Mouse (Mus musculus) embryonic facial prominence, embryonic 14.5 days (tissue): ENCODE results near the gene Grk2. TPM values are rescaled to one million over a fixed set of nuclear protein-coding genes. Genes with fewer than 3 reads are reported as not detected.

Source experiments
- ATAC-seq: fragments of 200-750 bp; cut with Nextera tagmentation; 2 replicates; pipeline ENCODE4 v1.8.0; 2017; ENCODE audit warnings: low read depth, moderate number of reproducible peaks, moderate TSS enrichment
- DNase-seq: peaks from one replicate; pipeline ENCODE4 v3.0.0-alpha.2; 2015; ENCODE audit warnings: low spot score
- H3K27ac ChIP-seq: fragments of 300-500 bp; sonication (generic); replicated peaks from 2 replicates; pipeline ENCODE4 v1.5.1; 2014; ENCODE audit warnings: low read depth, mild to moderate bottlenecking, low read length, moderate library complexity
- H3K27me3 ChIP-seq: fragments of 300-500 bp; sonication (generic); replicated peaks from 2 replicates; pipeline ENCODE4 v1.6.1; 2014; ENCODE audit warnings: low read length; ENCODE audit not compliant: control insufficient read depth, insufficient read depth
- H3K36me3 ChIP-seq: fragments of 300-500 bp; sonication (generic); 2 replicates; pipeline ENCODE4 v1.6.1; 2014; ENCODE audit warnings: low read length, mixed read lengths; ENCODE audit not compliant: control insufficient read depth, insufficient read depth
- H3K4me1 ChIP-seq: fragments of 300-500 bp; sonication (generic); 2 replicates; pipeline ENCODE4 v1.6.1; 2014; ENCODE audit warnings: antibody characterized with exemption, low read length; ENCODE audit not compliant: control insufficient read depth, insufficient read depth
- H3K4me2 ChIP-seq: fragments of 300-500 bp; sonication (generic); 2 replicates; pipeline ENCODE4 v1.6.1; 2014; ENCODE audit warnings: low read depth, mild to moderate bottlenecking, low read length, moderate library complexity, mixed read lengths
- H3K4me3 ChIP-seq: fragments of 300-500 bp; sonication (generic); 2 replicates; pipeline ENCODE4 v1.5.1; 2014; ENCODE audit warnings: low read depth, mild to moderate bottlenecking, low read length
- H3K9ac ChIP-seq: fragments of 300-500 bp; sonication (generic); 2 replicates; pipeline ENCODE4 v1.6.1; 2014; ENCODE audit warnings: low read depth, mild to moderate bottlenecking, low read length, moderate library complexity, mixed read lengths
- H3K9me3 ChIP-seq: fragments of 300-500 bp; sonication (generic); 2 replicates; pipeline ENCODE4 v1.6.1; 2016; ENCODE audit warnings: low read length; ENCODE audit not compliant: control insufficient read depth
- WGBS: fragments of 180-500 bp; shearing (Covaris S2); extraction: QIAGEN DNeasy Blood & Tissue Kit; methylation state at CpG from one replicate; pipeline ENCODE4 v1.1.7; 2014; 5-methylcytosine and 5-hydroxymethylcytosine counted together
- polyA plus RNA-seq: library from polyadenylated mRNA; unstranded; fragments of >200 nt; fragmentation: Nextera tagmentation; extraction: Ambion mirVana; gene quantifications from 2 replicates; pipeline ENCODE4 v1.2.1, GENCODE M21; 2014

The Grk2 gene
- polyA plus RNA-seq, 1 experiment from 2014 or later, result 18.9 TPM

DNA sequence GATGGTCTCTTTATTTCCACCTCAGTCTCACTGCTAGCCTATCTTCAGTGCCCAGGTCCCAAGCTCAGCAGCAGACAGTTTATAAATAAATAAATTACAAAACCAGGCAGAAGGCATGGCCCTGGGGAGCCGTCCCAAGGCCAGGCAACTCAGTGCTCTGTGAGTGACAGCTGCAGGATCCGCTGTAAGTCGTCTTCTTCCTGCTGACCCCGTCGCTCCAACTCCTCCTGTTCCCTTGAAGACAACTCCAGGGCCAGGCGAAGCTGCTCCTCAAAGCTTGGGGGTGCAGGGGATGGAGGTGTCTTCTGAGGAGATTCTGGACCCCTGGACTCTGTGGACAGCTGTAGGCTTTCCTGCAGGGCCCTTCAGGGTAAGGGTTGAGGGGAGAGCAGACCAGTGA is 35.8 kb downstream of the Grk2 start:
- no peak overlapping the region for H3K4me3 ChIP-seq
- 59% methylated on average over 6 of the region's 6 CpGs for WGBS
- peaks cover 6% of the 10 kb centered on the region; the same call in 1 of the 2 replicates for H3K36me3 ChIP-seq
- no peak overlapping the region for H3K27ac ChIP-seq
- no peak overlapping the region for H3K4me2 ChIP-seq
- DNase-seq (no peak), ATAC-seq (no peak)
- H3K9me3 ChIP-seq, result no peaks in the 10 kb centered on the region
- H3K4me1 ChIP-seq, result 0 out of 2 replicates have a peak, but pooled peaks cover 3% of the 10 kb centered on the region
- H3K9ac ChIP-seq, result no peak overlapping the region
- H3K27me3 ChIP-seq, result no peaks in the 10 kb centered on the region

DNA sequence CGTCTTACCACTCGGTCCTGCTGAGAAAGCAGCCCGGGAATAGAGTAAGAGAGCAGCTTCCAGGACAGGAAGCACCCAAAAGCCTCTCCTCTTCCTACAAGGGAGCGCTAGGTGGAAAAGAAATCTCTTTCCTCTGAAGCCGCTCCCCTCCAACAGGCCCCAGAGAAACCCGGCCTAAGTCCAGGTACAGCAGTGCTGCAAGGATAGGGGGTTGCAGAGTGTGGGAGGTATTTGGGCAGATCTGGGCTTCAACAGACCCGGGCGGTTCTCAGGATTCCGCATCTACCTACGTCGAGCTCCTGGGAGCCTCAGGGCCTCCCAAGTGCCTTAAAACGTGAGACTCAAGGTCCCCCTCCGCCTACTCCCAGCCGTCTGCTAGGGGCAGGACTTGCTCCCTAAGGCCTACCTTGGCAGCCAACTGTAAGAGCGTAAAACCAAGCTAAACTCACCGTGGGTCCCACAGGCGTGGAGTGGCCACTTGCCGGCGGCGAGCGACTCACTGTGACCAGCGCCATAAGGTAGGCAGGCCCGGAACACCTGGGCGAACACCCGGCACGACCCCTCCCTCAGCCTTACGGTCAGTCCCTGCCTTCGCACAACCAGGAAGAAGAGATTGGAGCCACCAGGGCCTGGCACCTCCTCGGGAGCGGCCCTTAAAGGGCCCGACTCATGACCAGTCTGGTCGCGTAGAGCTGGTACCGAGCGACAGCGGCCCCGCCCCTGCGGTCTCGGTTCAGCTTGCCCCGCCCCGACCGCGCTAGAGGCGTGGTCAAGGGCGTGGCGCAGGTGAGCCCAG is 37.3 kb downstream of the Grk2 start, which contains the start of gene Ssh3:
Gene Ssh3 (minus strand): TSS at position 615 of the 796 bp plus-strand sequence.
- H3K9me3 ChIP-seq, result no peaks in the 10 kb centered on the region
- H3K27me3 ChIP-seq, result no peaks in the 10 kb centered on the region
- H3K9ac ChIP-seq, result peak within 1 kb of the TSS; percentile 67
- WGBS, result 5% methylated on average over 33 of the region's 46 CpGs
- 0 out of 2 replicates have a peak, but pooled peaks cover 3% of the 10 kb centered on the region for H3K4me1 ChIP-seq
- DNase-seq (peak; percentile 78), ATAC-seq (peak; percentile 92)
- peak within 1 kb of the TSS; percentile 68 for H3K4me2 ChIP-seq
- H3K4me3 ChIP-seq, result peak within 1 kb of the TSS; percentile 52
- H3K36me3 ChIP-seq, result peaks cover 6% of the 10 kb centered on the region; the same call in 1 of the 2 replicates
- H3K27ac ChIP-seq, result no peak within 1 kb of the TSS

- 74% methylated on average over 4 of the region's 4 CpGs for WGBS
- DNase-seq (no peak), ATAC-seq (no peak)
- H3K9me3 ChIP-seq, result no peaks in the 10 kb centered on the region
- 0 out of 2 replicates have a peak, but pooled peaks cover 3% of the 10 kb centered on the region for H3K4me1 ChIP-seq
- no peaks in the 10 kb centered on the region for H3K27me3 ChIP-seq
- peaks cover 2% of the 10 kb centered on the region; the same call in 1 of the 2 replicates for H3K36me3 ChIP-seq
- H3K27ac ChIP-seq, result no peak overlapping the region
- no peak overlapping the region for H3K9ac ChIP-seq
- no peak overlapping the region for H3K4me2 ChIP-seq
- H3K4me3 ChIP-seq, result no peak overlapping the region
Measured at GRCm38 (mm10) chr19:4265956-4266355, 40.1 kb downstream of the Grk2 start.

GRCm38 (mm10) chr19:4264171-4264780 is 41.7 kb downstream of the Grk2 start:
- 95% methylated on average over 6 of the region's 6 CpGs for WGBS
- H3K27me3 ChIP-seq, result no peaks in the 10 kb centered on the region

DNA sequence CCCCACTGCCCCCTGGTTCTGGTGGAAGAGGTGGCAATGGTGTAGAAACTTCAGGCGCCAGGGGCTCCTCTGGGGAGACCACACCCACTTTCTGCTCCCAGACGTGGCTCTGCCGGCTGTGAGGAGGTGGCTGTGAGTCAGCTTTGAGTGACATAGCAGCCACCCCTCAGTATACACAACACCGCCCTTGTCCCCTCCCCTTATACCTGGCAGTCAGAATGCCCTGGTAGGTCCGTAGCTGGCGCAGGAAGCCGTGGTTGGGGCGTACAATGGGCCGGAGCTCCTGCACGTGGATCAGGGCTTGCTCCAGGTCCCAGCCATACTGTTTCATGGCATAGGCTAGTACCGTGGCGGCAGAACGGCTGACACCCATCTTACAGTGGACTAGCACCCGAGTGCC is 42.3 kb downstream of the Grk2 start:
- Histone ChIP-seq H3K9ac (no peak overlapping the region), H3K4me1 (0 out of 2 replicates have a peak, but pooled peaks cover 3% of the 10 kb centered on the region), H3K9me3 (no peaks in the 10 kb centered on the region), H3K36me3 (no peaks in the 10 kb centered on the region), H3K27me3 (no peaks in the 10 kb centered on the region), H3K4me2 (no peak overlapping the region), H3K4me3 (no peak overlapping the region), H3K27ac (no peak overlapping the region)
- DNase-seq (no peak), ATAC-seq (peak; percentile 16; the same call in 1 of the 2 replicates)
- 62% methylated on average over 14 of the region's 14 CpGs for WGBS

More at GRCm38 (mm10) chr19:4264171-4264780, 41.7 kb downstream of the Grk2 start:
- 0 out of 2 replicates have a peak, but pooled peaks cover 3% of the 10 kb centered on the region for H3K4me1 ChIP-seq
- no peak for DNase-seq
- no peaks in the 10 kb centered on the region for H3K36me3 ChIP-seq
- H3K4me2 ChIP-seq, result no peak overlapping the region
- ATAC-seq, result no peak
- H3K9ac ChIP-seq, result no peak overlapping the region
- no peaks in the 10 kb centered on the region for H3K9me3 ChIP-seq
- no peak overlapping the region for H3K27ac ChIP-seq
- no peak overlapping the region for H3K4me3 ChIP-seq

DNA sequence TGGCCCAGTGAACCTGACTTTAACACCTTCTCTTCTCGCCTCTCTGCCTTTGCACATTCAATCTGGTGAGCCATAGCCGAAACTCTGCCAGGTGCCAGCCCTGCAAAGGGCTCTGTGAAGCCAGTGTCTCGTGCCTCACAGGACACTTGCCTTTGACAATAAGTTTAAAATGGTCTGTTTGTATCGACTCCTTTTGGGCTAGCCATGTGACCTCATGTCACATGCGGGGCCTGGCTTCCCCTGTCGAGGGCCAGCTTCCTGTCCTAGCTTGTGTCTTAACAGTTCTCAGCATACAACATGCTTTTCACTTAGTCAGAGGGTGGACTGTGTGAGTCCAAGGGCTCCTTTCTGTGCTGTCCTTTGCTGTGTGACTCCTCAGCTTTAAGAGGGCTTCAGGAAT is 43.3 kb downstream of the Grk2 start:
- DNase-seq (no peak), ATAC-seq (no peak)
- H3K9ac ChIP-seq, result no peak overlapping the region
- no peak overlapping the region for H3K27ac ChIP-seq
- no peak overlapping the region for H3K4me3 ChIP-seq
- H3K36me3 ChIP-seq, result no peaks in the 10 kb centered on the region
- H3K4me2 ChIP-seq, result no peak overlapping the region
- no peaks in the 10 kb centered on the region for H3K4me1 ChIP-seq
- H3K27me3 ChIP-seq, result no peaks in the 10 kb centered on the region
- H3K9me3 ChIP-seq, result no peaks in the 10 kb centered on the region
- 66% methylated on average over 6 of the region's 6 CpGs for WGBS

DNA sequence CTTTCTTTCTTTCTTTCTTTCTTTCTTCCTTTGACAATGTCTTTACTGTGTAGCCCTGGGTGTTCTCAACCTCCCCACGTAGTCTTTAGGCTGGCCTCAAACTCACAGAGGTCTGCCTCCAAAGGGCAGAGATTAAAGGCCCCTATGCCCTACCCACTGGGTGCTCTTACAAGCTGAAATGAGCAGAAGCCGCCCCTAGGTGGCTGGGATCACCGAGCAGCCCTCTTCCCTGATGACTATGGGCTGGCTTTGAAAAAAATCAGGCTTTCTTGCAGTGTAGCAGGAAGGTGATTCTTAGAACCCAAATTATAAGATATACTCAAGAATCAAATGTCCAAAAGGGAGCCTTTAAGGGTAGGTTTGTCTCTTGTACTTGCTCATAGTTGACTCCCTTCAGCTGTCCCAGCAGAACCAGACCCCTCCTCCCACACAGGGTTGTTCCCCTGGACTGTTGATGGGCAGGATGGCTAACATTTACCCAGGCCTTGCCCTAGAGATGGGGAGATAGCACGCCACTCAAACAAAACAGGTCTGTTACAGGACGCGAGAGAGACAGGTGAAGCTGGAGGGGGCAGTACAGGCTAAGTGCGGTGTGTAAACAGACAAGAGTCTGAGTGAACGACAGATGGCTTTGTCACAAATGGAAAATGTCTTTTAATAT is 44.9 kb downstream of the Grk2 start:
- no peak for ATAC-seq
- no peak for DNase-seq
- 47% methylated on average over 8 of the region's 8 CpGs for WGBS
- Histone ChIP-seq H3K36me3 (no peaks in the 10 kb centered on the region), H3K9ac (no peak overlapping the region), H3K4me3 (no peak overlapping the region), H3K27ac (no peak overlapping the region), H3K4me1 (no peaks in the 10 kb centered on the region), H3K4me2 (no peak overlapping the region), H3K27me3 (no peaks in the 10 kb centered on the region), H3K9me3 (no peaks in the 10 kb centered on the region)

DNA sequence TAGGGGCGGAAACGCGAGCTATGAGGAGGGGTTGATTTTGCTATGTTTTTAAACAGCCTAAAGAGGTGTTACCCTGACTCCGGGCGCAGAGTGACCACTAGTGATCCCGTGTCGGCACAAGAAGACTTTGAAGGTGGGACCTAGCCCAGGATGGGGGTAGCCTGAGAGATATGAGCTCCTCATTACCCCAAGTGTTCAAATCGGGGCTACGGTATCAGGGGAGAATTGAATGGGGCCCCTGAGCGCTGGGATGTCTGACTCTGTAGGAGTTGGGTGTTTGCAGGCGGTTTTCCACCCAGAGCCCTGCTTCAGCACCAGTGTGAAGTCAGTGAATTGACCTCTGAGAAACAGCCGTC is 48.1 kb downstream of the Grk2 start:
- Histone ChIP-seq H3K36me3 (no peaks in the 10 kb centered on the region), H3K9ac (peak overlapping the region; percentile 68), H3K4me2 (peak overlapping the region; percentile 74), H3K27ac (no peak overlapping the region), H3K27me3 (no peaks in the 10 kb centered on the region), H3K9me3 (no peaks in the 10 kb centered on the region), H3K4me3 (peak overlapping the region; percentile 58), H3K4me1 (no peaks in the 10 kb centered on the region)
- DNase-seq (no peak), ATAC-seq (no peak; the same call in 1 of the 2 replicates)
- WGBS, result 22% methylated on average over 12 of the region's 12 CpGs
